Mouse (Mus musculus) stomach, postnatal 0 days (tissue): ENCODE data around the gene Ly6g6c. TPM values are rescaled to one million over a fixed set of nuclear protein-coding genes. Genes with fewer than 3 reads are reported as not detected.

ENCODE experiments used
- ATAC-seq: fragments of 200-750 bp; cut with Nextera tagmentation; 2 replicates; pipeline ENCODE4 v1.8.0; 2017; ENCODE audit not compliant: low FRiP score, low TSS enrichment
- DNase-seq: peaks from one replicate; pipeline ENCODE4 v3.0.0-alpha.2; 2016; ENCODE audit warnings: low spot score
- H3K27ac ChIP-seq: fragments of 300-500 bp; sonication (generic); replicated peaks from 2 replicates; pipeline ENCODE4 v1.5.1; 2014; ENCODE audit warnings: mild to moderate bottlenecking, control low read depth
- H3K27me3 ChIP-seq: fragments of 300-500 bp; sonication (generic); 2 replicates; pipeline ENCODE4 v1.6.1; 2014; ENCODE audit warnings: low read length; ENCODE audit not compliant: control insufficient read depth, insufficient read depth
- H3K36me3 ChIP-seq: fragments of 300-500 bp; sonication (generic); 2 replicates; pipeline ENCODE4 v1.6.1; 2014; ENCODE audit warnings: low read length, mixed read lengths; ENCODE audit not compliant: control insufficient read depth, insufficient read depth
- H3K4me1 ChIP-seq: fragments of 300-500 bp; sonication (generic); replicated peaks from 2 replicates; pipeline ENCODE4 v1.6.1; 2014; ENCODE audit warnings: antibody characterized with exemption; ENCODE audit not compliant: control insufficient read depth, insufficient read depth
- H3K4me2 ChIP-seq: fragments of 300-500 bp; sonication (generic); replicated peaks from 2 replicates; pipeline ENCODE4 v1.6.1; 2014; ENCODE audit warnings: low read depth, mild to moderate bottlenecking, control low read depth, moderate library complexity
- H3K4me3 ChIP-seq: fragments of 300-500 bp; sonication (generic); 2 replicates; pipeline ENCODE4 v1.5.1; 2014; ENCODE audit warnings: low read depth, low read length, control low read depth
- H3K9ac ChIP-seq: fragments of 300-500 bp; sonication (generic); 2 replicates; pipeline ENCODE4 v1.6.1; 2014; ENCODE audit warnings: mild to moderate bottlenecking, low read length, control low read depth, mixed read lengths
- H3K9me3 ChIP-seq: fragments of 300-500 bp; sonication (generic); 2 replicates; pipeline ENCODE4 v1.6.1; 2016; ENCODE audit warnings: low read length; ENCODE audit not compliant: control insufficient read depth
- CTCF ChIP-seq: IDR thresholded peaks from 2 replicates; pipeline ENCODE4 v1.5.1; 2016; ENCODE audit warnings: antibody characterized with exemption, low read depth, mild to moderate bottlenecking, moderate library complexity
- EP300 ChIP-seq: optimal IDR thresholded peaks from 2 replicates; pipeline ENCODE3; 2016; ENCODE audit warnings: antibody characterized with exemption
- WGBS: fragments of 180-500 bp; shearing (Covaris S2); extraction: QIAGEN DNeasy Blood & Tissue Kit; methylation state at CpG from one replicate; pipeline ENCODE4 v1.1.7; 2014; 5-methylcytosine and 5-hydroxymethylcytosine counted together
- polyA plus RNA-seq: library from polyadenylated mRNA; unstranded; fragments of >200 nt; fragmentation: Nextera tagmentation; extraction: Ambion mirVana; gene quantifications from 2 replicates; pipeline ENCODE4 v1.2.1, GENCODE M21; 2015

Ly6g6c gene
- polyA plus RNA-seq, 1 experiment from 2014 or later: 260 TPM

DNA sequence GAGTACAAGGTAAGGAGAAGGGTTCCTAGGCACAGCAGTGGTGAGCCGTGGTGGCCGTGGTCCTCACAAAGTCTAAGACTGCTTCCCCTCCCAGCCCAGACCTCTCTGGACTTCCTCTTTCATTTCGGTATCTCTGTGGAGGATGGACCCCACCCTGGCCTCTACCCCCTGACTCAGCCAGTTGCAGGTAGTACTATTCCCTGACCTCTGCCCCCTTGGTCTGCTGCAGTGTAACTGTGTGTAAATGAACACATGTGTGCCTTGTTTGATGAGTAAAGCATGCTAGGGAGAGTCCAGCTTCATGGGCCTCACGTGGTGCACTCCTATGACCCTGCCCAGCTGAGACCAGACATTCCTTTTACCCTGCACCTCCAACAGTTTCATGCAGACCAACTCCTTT lies 41.4 kb upstream of the Ly6g6c start:
- peak; percentile 72 for ATAC-seq
- H3K9me3 ChIP-seq: no peaks in the 10 kb centered on the region
- H3K36me3 ChIP-seq: no peaks in the 10 kb centered on the region
- H3K4me1 ChIP-seq: no peaks in the 10 kb centered on the region; the same call in 1 of the 2 replicates
- DNase-seq: peak; percentile 69
- 0 out of 2 replicates have a peak overlapping the region, but pooled peaks have one; percentile 35 for H3K27ac ChIP-seq
- H3K4me2 ChIP-seq: no peak overlapping the region
- H3K9ac ChIP-seq: no peak overlapping the region
- H3K27me3 ChIP-seq: no peaks in the 10 kb centered on the region
- 68% methylated on average over 4 of the region's 4 CpGs for WGBS
- no peak for TF ChIP-seq CTCF
- TF ChIP-seq EP300: no peak
- no peak overlapping the region for H3K4me3 ChIP-seq

DNA sequence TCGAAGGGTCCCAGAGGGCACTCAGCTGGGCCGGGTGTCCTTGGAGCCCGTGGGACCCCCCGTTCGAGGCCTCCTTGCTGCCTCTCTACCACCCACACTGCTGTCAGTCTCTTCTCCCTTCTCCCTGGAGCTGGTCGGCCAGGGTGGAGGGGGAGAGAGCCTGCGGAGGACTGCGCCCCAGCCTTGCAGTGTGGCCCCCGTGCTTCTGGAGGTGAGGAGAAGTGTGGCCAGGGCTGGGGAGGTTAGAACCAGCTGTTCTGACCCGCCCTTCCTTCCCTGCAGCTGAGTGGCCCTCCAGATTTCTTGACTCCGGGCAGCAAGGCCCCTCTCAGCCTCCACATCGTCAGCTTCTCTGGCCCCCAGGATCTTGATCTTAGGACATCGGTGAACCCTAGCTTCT lies 40.9 kb upstream of the Ly6g6c start:
- Histone ChIP-seq H3K9ac (no peak overlapping the region), H3K9me3 (no peaks in the 10 kb centered on the region), H3K36me3 (no peaks in the 10 kb centered on the region), H3K4me1 (no peaks in the 10 kb centered on the region; the same call in 1 of the 2 replicates), H3K27ac (peak overlapping the region; percentile 30; the same call in 1 of the 2 replicates), H3K27me3 (no peaks in the 10 kb centered on the region), H3K4me2 (no peak overlapping the region), H3K4me3 (no peak overlapping the region)
- ATAC-seq: no peak
- DNase-seq: no peak
- TF ChIP-seq EP300 (no peak), CTCF (no peak)
- 60% methylated on average over 11 of the region's 13 CpGs for WGBS

DNA sequence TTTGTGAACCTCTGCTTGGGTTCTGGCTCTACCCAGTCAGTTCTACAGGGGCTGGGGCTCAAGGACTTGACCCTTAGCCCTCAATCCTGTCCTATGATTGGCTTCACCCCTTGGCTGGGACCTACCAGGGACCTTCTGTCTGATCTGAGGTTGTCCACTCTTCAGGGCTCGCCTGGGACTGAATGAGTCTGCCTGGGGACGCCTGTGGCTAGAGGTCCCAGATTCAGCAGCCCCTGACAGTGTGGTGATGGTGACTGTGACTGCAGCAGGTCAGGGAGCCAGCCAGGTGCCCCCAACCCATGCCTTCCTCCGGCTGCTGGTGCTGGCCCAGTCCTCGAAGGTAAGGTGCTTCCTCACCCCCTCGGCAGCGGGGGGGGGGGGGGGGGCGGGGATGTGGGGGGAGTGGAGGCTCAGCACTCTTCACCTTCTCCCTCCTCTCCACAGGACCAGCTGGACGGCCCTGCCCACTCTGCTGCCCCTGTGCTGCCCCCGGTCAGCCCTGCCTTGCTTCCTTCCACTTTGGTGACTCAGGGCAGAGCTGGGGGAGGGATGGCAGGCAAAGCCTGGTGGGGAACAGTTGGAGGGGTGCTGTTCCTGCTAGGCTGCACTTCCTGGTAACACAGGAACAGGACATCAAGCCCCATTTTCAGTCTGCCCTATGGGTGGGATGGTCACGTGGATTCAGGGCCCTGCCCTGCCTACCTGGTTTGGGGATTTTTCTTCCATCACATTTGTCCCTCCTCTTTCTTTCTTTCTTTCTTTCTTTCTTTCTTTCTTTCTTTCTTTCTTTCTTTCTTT lies 40.3 kb upstream of the Ly6g6c start:
- Histone ChIP-seq H3K9me3 (no peaks in the 10 kb centered on the region), H3K27me3 (no peaks in the 10 kb centered on the region), H3K4me1 (no peaks in the 10 kb centered on the region; the same call in 1 of the 2 replicates), H3K4me3 (no peak overlapping the region), H3K36me3 (no peaks in the 10 kb centered on the region), H3K9ac (peak overlapping the region; percentile 23; the same call in 1 of the 2 replicates), H3K4me2 (no peak overlapping the region), H3K27ac (no peak overlapping the region; the same call in 1 of the 2 replicates)
- TF ChIP-seq CTCF (no peak), EP300 (no peak)
- ATAC-seq (no peak), DNase-seq (no peak)
- WGBS: 44% methylated on average over 10 of the region's 10 CpGs

DNA sequence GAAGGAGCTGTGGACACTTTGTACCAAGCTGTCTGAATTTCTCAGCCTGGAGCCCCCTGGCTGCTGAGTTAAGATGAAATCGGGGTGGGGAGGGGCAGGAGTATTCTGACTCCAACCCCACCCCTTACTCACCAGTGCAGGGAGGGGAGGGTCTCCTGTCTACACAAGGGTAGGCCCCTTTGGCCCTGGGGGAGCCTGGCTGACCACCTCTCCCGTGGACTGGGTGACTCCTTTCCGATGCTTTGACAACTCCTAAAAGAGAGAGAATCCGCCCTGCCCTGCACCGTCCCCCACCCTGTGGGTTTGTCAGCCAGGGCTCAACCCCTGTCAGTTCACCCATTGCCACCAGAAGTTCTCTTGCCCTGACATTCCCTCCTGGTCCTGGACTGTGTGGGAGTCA lies 39.0 kb upstream of the Ly6g6c start:
- 71% methylated on average over 5 of the region's 5 CpGs for WGBS
- TF ChIP-seq CTCF (no peak), EP300 (no peak)
- Histone ChIP-seq H3K4me3 (no peak overlapping the region), H3K9ac (no peak overlapping the region), H3K4me2 (no peak overlapping the region), H3K27ac (no peak overlapping the region), H3K4me1 (no peaks in the 10 kb centered on the region; the same call in 1 of the 2 replicates), H3K27me3 (no peaks in the 10 kb centered on the region), H3K36me3 (no peaks in the 10 kb centered on the region), H3K9me3 (no peaks in the 10 kb centered on the region)
- DNase-seq (no peak), ATAC-seq (no peak)

DNA sequence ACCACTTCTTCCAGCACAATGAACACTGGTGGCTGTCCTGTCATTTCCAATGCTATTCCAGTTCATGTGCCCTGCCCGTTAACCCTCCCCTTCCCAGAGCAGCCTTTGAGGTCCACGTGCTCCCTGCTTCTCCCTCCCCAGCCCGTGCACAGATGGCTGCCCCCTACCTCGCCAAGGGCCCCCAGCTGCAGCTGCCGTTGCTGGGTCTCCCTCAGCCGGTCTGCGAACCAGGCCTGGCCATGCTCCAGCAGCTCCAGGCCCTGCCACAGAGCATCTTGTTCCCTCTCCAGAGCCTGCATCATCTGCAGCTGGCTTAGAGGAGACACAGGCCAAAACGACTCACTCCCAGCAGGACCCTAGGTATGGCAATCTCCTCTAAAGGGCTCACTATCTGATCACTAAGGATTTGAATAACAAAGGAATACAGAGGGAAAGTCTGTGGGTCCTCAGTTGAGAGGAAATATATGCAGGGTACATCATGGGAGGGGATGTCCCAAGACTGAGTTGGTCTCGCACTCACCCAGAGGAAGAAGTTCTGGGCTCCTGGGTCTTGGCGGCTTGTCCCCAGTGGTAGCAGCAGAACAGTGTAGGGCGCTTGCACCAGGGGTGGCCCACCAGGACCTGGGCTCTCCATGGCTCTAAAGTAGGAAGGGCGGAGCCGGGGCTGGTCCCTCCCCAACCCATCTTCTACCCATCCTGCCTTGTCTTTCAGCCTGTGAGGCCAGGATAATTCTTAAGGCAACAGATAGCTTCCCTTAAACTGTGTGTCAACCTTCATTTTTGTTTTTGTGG lies 37.7 kb upstream of the Ly6g6c start, which contains the start of gene Sapcd1:
Gene Sapcd1 (minus strand): TSS at position 740 of the 792 bp plus-strand sequence.
- H3K4me1 ChIP-seq: no peaks in the 10 kb centered on the region; the same call in 1 of the 2 replicates
- no peaks in the 10 kb centered on the region for H3K9me3 ChIP-seq
- no peak within 1 kb of the TSS for H3K9ac ChIP-seq
- peak within 1 kb of the TSS; percentile 53 for H3K27ac ChIP-seq
- DNase-seq (no peak), ATAC-seq (peak; percentile 14; the same call in 1 of the 2 replicates)
- TF ChIP-seq CTCF (no peak), EP300 (no peak)
- H3K4me3 ChIP-seq: peak within 1 kb of the TSS; percentile 4; the same call in 1 of the 2 replicates
- 37% methylated on average over 13 of the region's 13 CpGs for WGBS
- no peaks in the 10 kb centered on the region for H3K36me3 ChIP-seq
- no peaks in the 10 kb centered on the region for H3K27me3 ChIP-seq
- peak within 1 kb of the TSS; percentile 18 for H3K4me2 ChIP-seq
